Mouse (Mus musculus): ENCODE measurements around the gene Apcs.

Gene Apcs

GRCm38 (mm10) chr1:172894777-172895357 is at the start of gene Apcs:
Gene Apcs, minus strand, starts transcription at chr1:172895041.
- DNase-seq (ENCODE audit: low read depth, low spot score) = no peak

- DNase-seq (ENCODE audit: low read depth, low spot score) = no peak
Measured at GRCm38 (mm10) chr1:172932197-172932596, 37.4 kb upstream of the Apcs start.

GRCm38 (mm10) chr1:172918450-172918849 is 23.6 kb upstream of the Apcs start:
- DNase-seq (ENCODE audit: low read depth, low spot score) = no peak

- no peak for DNase-seq (ENCODE audit: low read depth, low spot score)
Measured at GRCm38 (mm10) chr1:172917115-172917514, 22.3 kb upstream of the Apcs start.

- no peak for DNase-seq (ENCODE audit: low read depth, low spot score)
Measured at GRCm38 (mm10) chr1:172903313-172903712, 8.5 kb upstream of the Apcs start.

DNA sequence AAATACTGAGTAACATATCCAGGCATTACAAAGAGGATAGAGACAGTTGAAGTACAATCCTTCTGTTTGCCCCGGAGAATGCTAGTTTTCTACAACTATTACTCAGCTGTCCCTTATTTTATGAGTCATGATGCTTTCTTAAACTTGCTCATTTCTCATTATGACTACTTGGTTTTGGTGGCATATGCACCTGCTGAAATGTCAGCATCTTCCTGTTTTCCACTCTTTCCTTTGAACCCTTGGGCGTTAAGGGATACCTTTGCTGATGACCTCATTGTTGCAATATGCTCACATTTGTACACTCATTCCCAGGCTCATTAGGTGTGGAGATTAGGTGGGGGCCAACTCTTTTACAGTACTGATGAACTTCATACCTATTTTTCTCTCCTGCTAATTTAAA is 594 bp upstream of the Apcs start:
- DNase-seq (ENCODE audit: low read depth, low spot score) = no peak

GRCm38 (mm10) chr1:172876675-172877074 is 18.2 kb downstream of the Apcs start:
- no peak for DNase-seq (ENCODE audit: low read depth, low spot score)

- no peak for DNase-seq (ENCODE audit: low read depth, low spot score)
Measured at GRCm38 (mm10) chr1:172875265-172875664, 19.6 kb downstream of the Apcs start.

- DNase-seq (ENCODE audit: low read depth, low spot score) = no peak
Measured at GRCm38 (mm10) chr1:172848171-172848570, 46.7 kb downstream of the Apcs start.

GRCm38 (mm10) chr1:172847044-172847761 is 47.6 kb downstream of the Apcs start:
- no peak for DNase-seq (ENCODE audit: low read depth, low spot score)
